Mouse (Mus musculus) hindbrain, embryonic 14.5 days (tissue): ENCODE results near the gene Igfn1. TPM values are rescaled to one million over a fixed set of nuclear protein-coding genes. Genes with fewer than 3 reads are reported as not detected.

ENCODE experiments used
- ATAC-seq: fragments of 200-750 bp; cut with Nextera tagmentation; 2 replicates; pipeline ENCODE4 v1.8.0; 2017; ENCODE audit warnings: moderate number of reproducible peaks, mild to moderate bottlenecking, moderate TSS enrichment, moderate library complexity; ENCODE audit not compliant: low FRiP score
- DNase-seq: peaks from one replicate; pipeline ENCODE4 v3.0.0-alpha.2; 2015; ENCODE audit warnings: low spot score
- H3K27ac ChIP-seq: fragments of 300-500 bp; sonication (generic); 2 replicates; pipeline ENCODE4 v1.5.1; 2014; ENCODE audit warnings: mild to moderate bottlenecking, moderate library complexity
- H3K27me3 ChIP-seq: fragments of 300-500 bp; sonication (generic); 2 replicates; pipeline ENCODE4 v1.6.1; 2014; ENCODE audit warnings: mild to moderate bottlenecking, low read length, mixed read lengths; ENCODE audit not compliant: control insufficient read depth, insufficient read depth
- H3K36me3 ChIP-seq: fragments of 300-500 bp; sonication (generic); replicated peaks from 2 replicates; pipeline ENCODE4 v1.6.1; 2014; ENCODE audit not compliant: control insufficient read depth, insufficient read depth
- H3K4me1 ChIP-seq: fragments of 300-500 bp; sonication (generic); replicated peaks from 2 replicates; pipeline ENCODE4 v1.6.1; 2014; ENCODE audit warnings: antibody characterized with exemption, low read length, mixed read lengths; ENCODE audit not compliant: control insufficient read depth, insufficient read depth
- H3K4me2 ChIP-seq: fragments of 300-500 bp; sonication (generic); replicated peaks from 2 replicates; pipeline ENCODE4 v1.6.1; 2014; ENCODE audit warnings: mild to moderate bottlenecking, moderate library complexity
- H3K4me3 ChIP-seq: fragments of 300-500 bp; sonication (generic); replicated peaks from 2 replicates; pipeline ENCODE4 v1.5.1; 2014; ENCODE audit warnings: mild to moderate bottlenecking, low read length
- H3K9ac ChIP-seq: fragments of 300-500 bp; sonication (generic); 2 replicates; pipeline ENCODE4 v1.6.1; 2014
- H3K9me3 ChIP-seq: fragments of 300-500 bp; sonication (generic); 2 replicates; pipeline ENCODE4 v1.6.1; 2016; ENCODE audit warnings: low read length; ENCODE audit not compliant: control insufficient read depth
- WGBS: fragments of 180-500 bp; shearing (Covaris S2); extraction: QIAGEN DNeasy Blood & Tissue Kit; methylation state at CpG from one replicate; pipeline ENCODE4 v1.1.7; 2014; 5-methylcytosine and 5-hydroxymethylcytosine counted together
- polyA plus RNA-seq: library from polyadenylated mRNA; unstranded; fragments of >200 nt; fragmentation: Nextera tagmentation; extraction: Ambion mirVana; gene quantifications from 2 replicates; pipeline ENCODE4 v1.2.1, GENCODE M21; 2014

Igfn1 gene
- polyA plus RNA-seq, 1 experiment from 2014 or later = not detected

GRCm38 (mm10) chr1:135989876-135990275, 16.3 kb downstream of the Igfn1 start:
- Histone ChIP-seq H3K36me3 (no peaks in the 10 kb centered on the region), H3K9me3 (no peaks in the 10 kb centered on the region), H3K4me3 (no peak overlapping the region), H3K27ac (no peak overlapping the region), H3K4me1 (no peaks in the 10 kb centered on the region), H3K4me2 (no peak overlapping the region), H3K27me3 (no peaks in the 10 kb centered on the region), H3K9ac (no peak overlapping the region)
- DNase-seq (no peak), ATAC-seq (no peak)

- no peaks in the 10 kb centered on the region for H3K27me3 ChIP-seq
- H3K4me1 ChIP-seq = no peaks in the 10 kb centered on the region
- ATAC-seq (no peak), DNase-seq (no peak)
- no peaks in the 10 kb centered on the region for H3K36me3 ChIP-seq
- H3K9me3 ChIP-seq = no peaks in the 10 kb centered on the region
- no peak overlapping the region for H3K4me3 ChIP-seq
- 53% methylated on average over 5 of the region's 5 CpGs for WGBS
- no peak overlapping the region for H3K9ac ChIP-seq
- H3K27ac ChIP-seq = no peak overlapping the region
- H3K4me2 ChIP-seq = no peak overlapping the region
Observed at GRCm38 (mm10) chr1:135984105-135984504, 22.0 kb downstream of the Igfn1 start.

- no peaks in the 10 kb centered on the region for H3K9me3 ChIP-seq
- H3K36me3 ChIP-seq = no peaks in the 10 kb centered on the region
- no peak for DNase-seq
- no peak overlapping the region for H3K9ac ChIP-seq
- WGBS = 93% methylated on average over 3 of the region's 3 CpGs
- no peak overlapping the region for H3K27ac ChIP-seq
- H3K4me3 ChIP-seq = no peak overlapping the region
- no peaks in the 10 kb centered on the region for H3K27me3 ChIP-seq
- no peak for ATAC-seq
- H3K4me2 ChIP-seq = no peak overlapping the region
- H3K4me1 ChIP-seq = no peaks in the 10 kb centered on the region
Observed at GRCm38 (mm10) chr1:135972576-135972975, 33.6 kb downstream of the Igfn1 start.

DNA sequence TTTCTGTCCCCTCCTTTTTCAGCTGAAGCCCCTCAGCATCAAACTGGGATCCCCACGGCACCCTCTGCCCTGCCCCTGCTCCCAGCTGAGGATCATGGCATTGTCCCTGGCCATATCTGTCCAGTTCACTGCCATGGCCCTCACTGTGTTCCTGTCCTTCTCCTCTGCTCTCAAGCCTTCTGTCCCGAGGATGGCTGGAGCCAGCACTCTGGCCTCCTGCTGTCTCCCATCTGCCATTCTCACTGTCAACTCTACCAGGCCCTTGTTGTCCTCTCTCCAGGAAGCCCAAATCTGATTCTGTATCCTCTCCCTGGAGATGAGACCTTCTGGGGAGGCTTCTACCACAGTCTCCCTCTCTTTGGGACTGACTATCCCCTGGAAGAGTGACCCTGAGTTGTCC, 35.7 kb downstream of the Igfn1 start:
- Histone ChIP-seq H3K4me2 (no peak overlapping the region), H3K27ac (no peak overlapping the region), H3K9ac (no peak overlapping the region), H3K4me3 (no peak overlapping the region), H3K27me3 (no peaks in the 10 kb centered on the region), H3K9me3 (no peaks in the 10 kb centered on the region), H3K4me1 (no peaks in the 10 kb centered on the region), H3K36me3 (no peaks in the 10 kb centered on the region)
- ATAC-seq = no peak
- no peak for DNase-seq
- WGBS = 60% methylated on average over 2 of the region's 2 CpGs

DNA sequence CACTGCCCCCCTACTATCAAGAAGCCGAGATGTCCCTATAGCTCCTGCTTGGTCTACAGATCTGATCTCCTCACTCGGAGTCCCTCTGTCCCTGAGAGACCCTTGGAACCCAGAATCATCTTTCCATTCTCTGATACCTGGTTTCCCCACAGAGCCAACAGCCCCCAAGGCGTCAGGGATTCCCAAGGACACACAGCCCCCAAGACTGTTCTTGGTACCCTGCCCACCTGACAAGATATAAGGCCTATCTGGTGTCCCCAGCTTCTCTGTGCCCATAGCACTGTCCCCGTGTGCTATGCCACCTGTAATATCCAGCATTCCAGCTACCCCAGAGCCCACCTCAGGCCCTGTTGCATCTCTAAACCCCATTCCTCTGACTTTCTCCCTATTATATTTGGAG, 38.4 kb downstream of the Igfn1 start:
- 86% methylated on average over 4 of the region's 4 CpGs for WGBS
- no peaks in the 10 kb centered on the region for H3K27me3 ChIP-seq
- no peak overlapping the region for H3K9ac ChIP-seq
- no peaks in the 10 kb centered on the region for H3K9me3 ChIP-seq
- ATAC-seq (no peak), DNase-seq (no peak)
- H3K27ac ChIP-seq = no peak overlapping the region
- no peak overlapping the region for H3K4me3 ChIP-seq
- no peaks in the 10 kb centered on the region for H3K4me1 ChIP-seq
- no peak overlapping the region for H3K4me2 ChIP-seq
- no peaks in the 10 kb centered on the region for H3K36me3 ChIP-seq

GRCm38 (mm10) chr1:135964561-135964960, 41.6 kb downstream of the Igfn1 start:
- H3K4me2 ChIP-seq = no peak overlapping the region
- H3K27ac ChIP-seq = no peak overlapping the region
- no peaks in the 10 kb centered on the region for H3K9me3 ChIP-seq
- no peak for ATAC-seq
- no peak for DNase-seq
- 60% methylated on average over 11 of the region's 11 CpGs for WGBS
- no peaks in the 10 kb centered on the region for H3K27me3 ChIP-seq
- H3K4me1 ChIP-seq = no peaks in the 10 kb centered on the region
- H3K4me3 ChIP-seq = no peak overlapping the region
- no peak overlapping the region for H3K9ac ChIP-seq
- H3K36me3 ChIP-seq = no peaks in the 10 kb centered on the region

GRCm38 (mm10) chr1:135963177-135963576, 43.0 kb downstream of the Igfn1 start:
- DNase-seq (no peak), ATAC-seq (no peak)
- Histone ChIP-seq H3K9me3 (no peaks in the 10 kb centered on the region), H3K4me1 (no peaks in the 10 kb centered on the region), H3K27me3 (no peaks in the 10 kb centered on the region), H3K9ac (no peak overlapping the region), H3K27ac (no peak overlapping the region), H3K4me2 (no peak overlapping the region), H3K36me3 (no peaks in the 10 kb centered on the region), H3K4me3 (no peak overlapping the region)
- WGBS = 69% methylated on average over 5 of the region's 5 CpGs

GRCm38 (mm10) chr1:135958483-135958882, 47.7 kb downstream of the Igfn1 start:
- ATAC-seq (no peak), DNase-seq (peak; percentile 80)
- Histone ChIP-seq H3K27ac (no peak overlapping the region), H3K36me3 (no peaks in the 10 kb centered on the region), H3K4me2 (no peak overlapping the region), H3K4me3 (no peak overlapping the region), H3K4me1 (no peaks in the 10 kb centered on the region), H3K9me3 (no peaks in the 10 kb centered on the region), H3K27me3 (no peaks in the 10 kb centered on the region), H3K9ac (no peak overlapping the region)
- WGBS = 47% methylated on average over 4 of the region's 4 CpGs

DNA sequence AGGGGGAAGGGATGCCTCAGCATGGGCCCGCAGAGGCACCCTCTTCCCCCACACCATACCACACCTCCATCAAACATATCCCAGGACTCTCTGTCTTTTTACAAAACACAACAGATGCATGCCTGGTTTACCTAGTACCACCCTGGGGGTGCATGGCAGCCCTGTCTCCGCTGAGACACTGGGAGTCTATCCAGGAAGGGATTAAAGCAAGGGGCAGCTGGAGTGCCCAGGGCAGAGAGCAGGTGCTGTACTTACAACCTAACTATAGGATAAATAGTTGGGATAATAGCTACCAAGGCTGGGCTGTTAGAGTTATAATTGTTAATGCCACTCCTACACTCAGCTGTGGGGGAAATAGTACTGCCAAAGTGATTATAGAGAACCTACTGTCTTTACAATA, 57.3 kb downstream of the Igfn1 start:
- no peaks in the 10 kb centered on the region for H3K36me3 ChIP-seq
- no peak overlapping the region for H3K9ac ChIP-seq
- DNase-seq = no peak
- H3K27me3 ChIP-seq = no peaks in the 10 kb centered on the region
- 64% methylated on average over 2 of the region's 2 CpGs for WGBS
- H3K9me3 ChIP-seq = no peaks in the 10 kb centered on the region
- H3K4me1 ChIP-seq = no peaks in the 10 kb centered on the region
- H3K4me3 ChIP-seq = no peak overlapping the region
- H3K27ac ChIP-seq = no peak overlapping the region
- H3K4me2 ChIP-seq = no peak overlapping the region
- no peak for ATAC-seq

- Histone ChIP-seq H3K9ac (no peak overlapping the region), H3K4me3 (no peak overlapping the region)
Observed at GRCm38 (mm10) chr1:135946247-135946646, 59.9 kb downstream of the Igfn1 start.

More at GRCm38 (mm10) chr1:135946247-135946646, 59.9 kb downstream of the Igfn1 start:
- H3K4me2 ChIP-seq = no peak overlapping the region
- no peak overlapping the region for H3K27ac ChIP-seq
- DNase-seq = no peak
- no peaks in the 10 kb centered on the region for H3K4me1 ChIP-seq
- no peak for ATAC-seq
- H3K9me3 ChIP-seq = no peaks in the 10 kb centered on the region
- H3K36me3 ChIP-seq = no peaks in the 10 kb centered on the region
- H3K27me3 ChIP-seq = no peaks in the 10 kb centered on the region
- WGBS = 64% methylated on average over 4 of the region's 4 CpGs
